Mouse (Mus musculus): ENCODE measurements around the gene Mtus2.

- TF ChIP-seq CTCF (IDR thresholded peaks at IDR 0.05 in 2 of 3, conservative IDR thresholded peaks at IDR 0.05 in 1 of 3; ENCODE audit: control insufficient read depth in 1 of 3, insufficient read depth in 1 of 3, low read depth in 2 of 3, low read length in 3 of 3, poor library complexity in 1 of 3, severe bottlenecking in 1 of 3) (peak in 1 of 3 experiments; percentile 5; a peak in 1 of 6 replicates), USF1 (IDR thresholded peaks at IDR 0.05; ENCODE audit: low read depth, low read length) (no peak), MYC (IDR thresholded peaks at IDR 0.05; ENCODE audit: low read depth, low read length) (no peak), POLR2AphosphoS2 (IDR thresholded peaks at IDR 0.05; ENCODE audit: low read length) (no peak), ZKSCAN1 (IDR thresholded peaks at IDR 0.05; ENCODE audit: low read depth, low read length) (no peak), RCOR1 (IDR thresholded peaks at IDR 0.05; ENCODE audit: low read depth, low read length) (no peak), MAFK (IDR thresholded peaks at IDR 0.05; ENCODE audit: borderline replicate concordance, low read depth, low read length) (no peak), ZNF384 (IDR thresholded peaks at IDR 0.05; ENCODE audit: low read depth, low read length) (no peak), MXI1 (IDR thresholded peaks at IDR 0.05; ENCODE audit: low read depth, low read length) (no peak), ETS1 (IDR thresholded peaks at IDR 0.05; ENCODE audit: low read depth, low read length) (no peak), ELF1 (IDR thresholded peaks at IDR 0.05; ENCODE audit: low read depth, low read length) (no peak), TAL1 (IDR thresholded peaks at IDR 0.05; ENCODE audit: low read length) (no peak)
These were observed 102.2 kb downstream of the Mtus2 start for GRCm38 (mm10) chr5:148059339-148059738.
